Mouse (Mus musculus) urinary bladder, postnatal 4 days (tissue): ENCODE measurements around the gene Gramd1b.
"Not testable (repeated sequence)": the region's sequence is repeated elsewhere in the genome, so short reads cannot be mapped to it uniquely, and the experiment has no call there.

Experiments used
- DNase-seq, 2 experiments: peaks; one replicate each; pipeline ENCODE4 v3.0.0; 2021 to 2022; ENCODE audit warnings: low spot score in 2 of 2

The Gramd1b gene

DNA sequence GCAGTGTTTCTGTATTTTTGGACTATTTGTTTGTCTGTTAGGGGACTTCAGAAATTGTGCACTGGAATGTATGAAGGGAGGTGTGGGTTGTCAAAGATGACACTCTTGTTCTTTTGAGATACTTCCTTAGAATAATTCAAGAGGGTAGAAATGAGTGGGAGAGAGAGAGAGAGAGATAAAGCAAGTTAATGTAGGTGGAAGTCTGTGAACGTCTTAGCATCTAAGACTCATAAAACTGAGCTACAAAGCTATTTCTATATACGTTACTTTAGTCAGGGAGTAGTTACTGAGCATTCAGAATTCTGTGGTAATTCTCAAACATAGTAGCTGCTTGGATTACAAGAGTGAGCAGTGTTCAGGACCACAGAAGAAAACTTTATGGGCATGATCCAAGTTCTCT lies 19.2 kb downstream of the Gramd1b start:
- DNase-seq, result no peak

DNA sequence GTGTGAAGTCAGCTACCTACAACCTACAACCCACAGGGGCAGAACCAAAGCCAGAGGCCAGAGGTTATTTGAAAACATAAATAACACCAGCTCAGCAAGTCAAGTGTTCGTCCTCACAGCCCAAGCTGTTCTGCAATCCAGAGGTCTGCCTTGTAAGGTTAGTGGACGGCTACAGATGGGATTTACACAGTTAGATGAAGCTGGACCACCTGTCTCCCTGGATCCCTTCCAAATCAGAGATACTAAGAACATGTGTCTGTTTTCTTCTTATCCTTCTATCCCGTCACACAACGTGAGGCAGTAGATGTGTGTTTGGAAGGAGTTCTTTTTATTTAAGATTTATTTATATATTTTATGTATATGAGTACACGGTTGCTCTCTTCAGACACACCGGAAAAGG lies 21.7 kb downstream of the Gramd1b start:
- DNase-seq, result no peak

DNA sequence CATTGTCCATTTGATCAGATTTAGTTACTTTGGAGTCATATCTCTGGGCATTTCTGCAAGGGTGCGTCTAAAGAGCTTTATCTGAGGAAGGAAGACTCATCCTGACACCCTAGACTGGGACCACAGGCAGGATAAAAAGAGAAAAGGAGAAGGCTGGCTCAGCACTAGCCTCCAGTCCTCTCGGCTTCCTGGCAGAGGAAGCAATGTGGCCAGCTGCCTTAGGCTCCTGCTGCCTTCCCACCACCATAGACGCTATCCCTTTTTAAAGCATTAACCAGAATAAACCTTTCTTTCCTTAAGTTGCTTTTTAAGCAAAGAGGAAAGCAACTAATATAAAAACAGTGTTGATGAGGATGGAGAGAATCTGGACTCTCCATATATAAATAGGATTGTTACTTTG lies 24.6 kb downstream of the Gramd1b start:
- no peak for DNase-seq

DNA sequence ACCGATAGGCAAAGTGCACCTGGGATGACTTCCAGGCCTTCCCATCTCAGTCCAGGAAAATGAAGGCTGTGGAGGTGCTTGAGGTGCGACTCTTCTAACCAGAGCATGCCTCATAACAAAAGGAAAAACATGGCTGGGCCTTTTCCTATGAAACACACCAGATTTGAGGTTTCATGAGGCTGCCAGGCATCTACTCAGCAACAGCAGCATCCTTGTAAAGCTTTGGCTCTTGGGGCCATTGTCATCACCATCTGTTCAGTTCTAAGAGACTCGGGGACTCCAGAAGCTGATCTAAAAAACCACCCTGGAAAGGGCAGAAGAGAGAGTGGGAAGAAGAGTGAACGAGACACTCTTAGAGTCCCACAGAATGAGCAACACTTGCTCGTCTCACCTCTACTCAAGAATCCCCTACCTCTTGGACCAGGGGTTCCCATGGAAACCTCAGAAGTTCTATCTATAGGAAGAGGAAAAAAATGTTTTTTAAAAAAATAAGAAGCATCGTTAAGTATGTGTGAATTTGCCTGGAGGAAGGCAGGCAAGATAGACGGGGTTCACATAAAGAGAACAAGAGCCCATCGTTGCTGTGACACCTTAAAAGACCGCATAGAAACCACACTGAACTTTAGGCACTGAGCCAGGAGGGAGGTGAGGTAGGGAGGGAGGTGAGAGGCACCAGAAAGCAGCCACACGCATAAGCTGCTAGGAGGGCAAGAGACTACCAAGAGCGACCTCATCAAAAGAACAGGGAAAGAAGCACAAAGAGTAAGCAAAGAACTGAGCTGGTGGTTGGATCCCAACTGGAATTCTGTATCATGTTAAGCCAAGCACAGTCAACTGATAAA lies 25.5 kb downstream of the Gramd1b start:
- DNase-seq, result no peak

DNA sequence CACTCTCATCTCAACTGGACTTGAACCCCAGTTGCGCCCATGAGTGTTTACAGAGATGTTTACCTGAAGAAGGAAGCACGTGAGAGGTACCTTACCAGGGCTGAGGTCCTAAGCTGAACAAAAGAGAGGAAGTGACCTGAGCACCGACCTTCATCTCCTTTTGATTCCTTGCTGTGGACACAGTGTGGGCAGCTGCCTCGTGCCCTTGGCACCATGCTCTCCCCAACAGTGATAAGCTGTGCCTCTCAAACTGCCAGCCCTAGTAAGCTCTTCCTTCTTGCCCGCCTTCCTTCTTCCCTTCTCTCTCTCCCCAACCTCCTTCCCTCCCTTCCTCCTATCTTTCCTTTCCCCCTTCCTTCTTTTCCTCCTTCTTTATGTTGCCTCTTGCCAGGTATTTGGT lies 26.3 kb downstream of the Gramd1b start:
- DNase-seq, result no peak

DNA sequence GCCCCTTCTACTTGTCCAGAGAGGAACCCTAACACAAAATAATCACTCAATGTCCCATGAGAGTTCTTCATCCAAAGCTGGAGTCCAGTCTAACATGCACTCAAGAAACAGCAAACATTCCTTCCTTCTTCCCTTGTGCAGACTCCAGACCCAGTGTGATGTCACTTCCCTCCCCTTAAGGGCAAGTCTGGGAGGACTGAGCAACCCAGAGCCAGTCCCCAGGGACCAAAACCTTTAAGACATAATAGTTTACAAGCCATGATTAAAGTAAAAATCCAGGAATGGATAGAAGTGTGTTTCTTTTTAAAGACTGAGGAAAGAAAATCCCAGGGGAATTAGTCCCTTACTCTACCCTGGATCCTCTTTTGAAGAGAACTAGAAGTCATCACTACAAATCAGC lies 30.5 kb downstream of the Gramd1b start:
- DNase-seq, result no peak

DNA sequence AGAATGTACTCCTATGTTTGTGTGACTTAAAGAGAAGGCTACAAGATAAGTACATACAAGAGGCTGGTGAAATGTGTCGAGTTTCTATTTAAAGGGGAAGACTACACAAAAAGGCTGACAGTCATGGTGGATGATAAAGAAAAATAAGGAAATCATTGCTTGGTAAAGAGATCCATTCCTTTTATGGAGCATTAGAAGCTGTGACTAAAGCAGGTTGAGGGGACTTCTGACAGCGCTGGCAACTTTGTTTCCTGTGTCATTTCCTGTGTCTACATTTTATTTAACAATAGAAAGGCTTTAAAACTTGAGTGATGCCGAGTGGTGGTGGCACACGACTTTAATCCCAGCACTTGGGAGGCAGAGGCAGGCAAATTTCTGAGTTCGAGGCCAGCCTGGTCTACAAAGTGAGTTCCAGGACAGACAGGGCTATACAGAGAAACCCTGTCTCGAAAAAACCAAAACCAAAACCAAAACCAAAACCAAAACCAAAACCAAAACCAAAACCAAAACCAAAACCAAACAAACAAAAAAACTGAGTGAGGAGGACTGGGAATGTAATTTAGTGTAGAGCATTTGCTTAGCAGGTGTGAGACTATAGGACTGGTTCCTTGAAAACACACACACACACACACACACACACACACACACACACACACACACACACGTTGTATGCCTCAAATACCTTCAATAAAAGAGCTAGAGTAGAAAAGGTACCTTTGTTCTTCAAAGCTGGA lies 48.7 kb downstream of the Gramd1b start:
- not testable (repeated sequence) for DNase-seq

DNA sequence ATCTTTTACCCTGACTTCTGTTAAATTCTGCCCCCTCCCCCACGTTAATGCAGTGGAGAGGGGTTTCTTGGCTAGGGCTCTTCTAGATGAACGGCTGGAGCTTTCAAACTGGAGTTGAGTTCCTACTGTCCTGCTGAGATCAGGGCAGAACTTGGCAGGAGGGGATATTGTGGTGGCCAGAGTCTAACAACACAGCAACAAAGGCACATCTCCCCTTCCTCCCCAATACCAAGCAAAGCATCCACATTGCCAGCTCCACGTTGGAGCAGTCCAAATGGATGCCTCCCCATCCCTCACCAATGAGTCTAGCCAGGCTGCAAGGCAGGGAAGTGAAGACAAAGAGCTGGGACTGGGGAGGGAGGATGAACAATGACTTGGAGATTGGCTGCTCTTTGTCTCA lies 49.9 kb downstream of the Gramd1b start:
- peak in 1 of 2 experiments; percentile 56 for DNase-seq

DNA sequence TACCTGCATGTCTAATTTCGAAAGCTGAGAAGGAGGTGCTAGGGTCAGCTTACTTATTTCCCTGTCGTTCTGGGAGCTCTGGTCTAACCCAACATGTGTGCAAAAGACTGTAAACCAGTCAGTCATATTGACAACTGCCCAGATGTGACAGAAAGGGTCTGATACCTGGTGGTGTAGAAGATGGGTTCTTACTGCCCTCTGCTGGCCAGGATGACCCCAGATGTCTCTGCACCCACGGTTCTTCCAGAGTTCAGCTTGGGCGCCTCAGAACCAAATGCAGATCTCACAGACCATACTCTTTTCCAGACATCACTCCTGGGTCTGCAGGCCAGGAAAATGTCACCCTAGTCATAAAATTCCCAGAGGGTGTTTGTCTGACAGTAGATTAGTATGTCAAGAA lies 51.9 kb downstream of the Gramd1b start:
- DNase-seq, result peak; percentile 28 to 60

DNA sequence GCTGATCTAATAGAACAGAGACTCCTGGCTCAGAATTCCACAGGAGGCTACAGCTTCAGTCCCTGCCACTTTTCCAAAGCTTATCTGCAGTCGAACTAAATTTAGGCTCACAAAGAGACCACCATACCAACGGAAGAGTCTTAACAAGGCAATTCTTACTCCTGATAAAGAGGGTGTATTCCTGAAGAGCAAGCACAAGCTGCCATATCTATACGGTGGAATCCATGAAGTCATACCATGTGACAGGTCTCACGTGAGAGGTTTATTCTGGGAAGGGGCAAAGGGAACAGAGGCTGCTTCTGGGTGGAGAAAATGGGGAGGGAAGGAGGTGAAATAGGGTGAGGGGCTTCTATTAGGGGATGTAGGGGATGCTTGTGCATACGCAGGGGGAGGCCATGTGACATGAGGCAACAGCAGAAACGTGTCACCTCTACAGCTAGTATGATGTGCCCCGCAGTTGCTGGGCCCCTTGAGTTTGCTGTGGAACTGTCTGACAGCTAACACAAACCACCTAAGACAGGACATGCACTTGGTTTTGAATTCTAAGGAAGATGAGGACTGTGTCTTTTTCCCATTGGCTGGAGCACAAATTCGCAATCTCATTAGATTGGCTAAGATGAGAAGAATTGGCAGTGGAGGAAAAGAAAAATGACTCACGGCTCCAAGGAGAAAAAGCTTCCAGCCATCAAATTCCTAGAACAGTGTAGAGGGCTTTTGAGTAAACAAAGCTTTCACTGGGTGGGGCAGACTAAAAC lies 52.9 kb downstream of the Gramd1b start:
- peak in 1 of 2 experiments; percentile 38 for DNase-seq

DNA sequence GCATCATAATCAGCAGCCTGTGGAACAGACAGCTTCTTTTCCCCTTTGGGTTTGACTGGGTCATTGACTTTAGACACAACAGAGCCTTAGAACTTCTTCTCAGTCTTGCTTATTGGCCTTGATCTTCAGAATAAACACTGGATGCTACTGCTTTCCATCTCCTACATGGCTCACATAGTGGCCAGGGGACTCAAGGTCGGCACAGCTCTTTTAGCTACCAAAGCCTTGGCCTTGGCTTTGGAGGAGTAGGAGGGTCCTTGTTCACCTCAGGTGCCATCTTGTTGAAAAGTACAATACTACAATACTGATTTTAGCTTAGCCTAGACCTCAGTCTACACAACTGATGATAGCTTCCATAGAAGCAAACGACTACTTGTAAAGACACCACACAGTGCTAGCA lies 53.6 kb downstream of the Gramd1b start:
- peak in 1 of 2 experiments; percentile 38 for DNase-seq

DNA sequence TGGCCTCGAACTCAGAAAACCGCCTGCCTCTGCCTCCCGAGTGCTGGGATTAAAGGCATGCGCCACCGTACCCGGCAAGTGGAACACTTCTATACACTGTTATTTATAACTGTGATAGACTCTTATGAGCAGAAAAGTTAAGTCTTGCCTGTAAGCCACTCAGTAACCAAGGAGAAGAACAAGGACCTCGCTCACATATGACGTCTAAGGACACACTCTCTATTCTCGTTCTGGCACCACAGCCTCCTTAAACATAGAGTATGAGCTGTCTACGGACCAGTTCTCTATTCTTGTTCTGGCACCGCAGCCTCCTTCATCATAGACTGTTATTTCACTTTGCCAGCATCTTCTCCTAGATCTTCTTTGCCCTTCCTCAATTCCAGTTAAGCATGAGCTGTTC lies 55.1 kb downstream of the Gramd1b start:
- no peak for DNase-seq

DNA sequence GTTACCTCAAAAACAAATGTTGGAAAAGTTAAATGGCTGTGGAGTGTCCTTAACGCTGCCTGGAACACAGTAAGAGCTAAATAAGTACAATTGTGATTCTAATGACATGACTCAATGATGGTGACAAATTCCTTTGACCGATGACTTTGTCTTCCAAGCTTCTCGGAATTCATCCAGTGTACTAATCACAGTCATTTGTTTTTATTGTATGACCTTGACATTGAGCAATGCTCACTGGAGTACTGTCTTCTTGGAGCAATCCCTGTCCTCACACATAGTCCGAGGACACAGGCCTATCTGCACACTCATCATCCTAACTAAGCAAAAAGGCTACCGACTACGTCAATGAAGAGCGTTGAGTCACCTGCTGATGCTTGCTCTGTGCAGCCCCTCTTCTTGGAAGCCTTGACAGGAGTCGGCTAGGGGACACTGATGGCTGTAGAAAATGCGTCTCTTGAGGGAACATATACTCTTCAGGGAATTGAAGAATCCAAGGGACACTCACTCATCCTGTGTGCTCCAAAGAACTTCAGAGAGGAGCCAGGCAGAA lies 58.1 kb downstream of the Gramd1b start:
- DNase-seq, result no peak

DNA sequence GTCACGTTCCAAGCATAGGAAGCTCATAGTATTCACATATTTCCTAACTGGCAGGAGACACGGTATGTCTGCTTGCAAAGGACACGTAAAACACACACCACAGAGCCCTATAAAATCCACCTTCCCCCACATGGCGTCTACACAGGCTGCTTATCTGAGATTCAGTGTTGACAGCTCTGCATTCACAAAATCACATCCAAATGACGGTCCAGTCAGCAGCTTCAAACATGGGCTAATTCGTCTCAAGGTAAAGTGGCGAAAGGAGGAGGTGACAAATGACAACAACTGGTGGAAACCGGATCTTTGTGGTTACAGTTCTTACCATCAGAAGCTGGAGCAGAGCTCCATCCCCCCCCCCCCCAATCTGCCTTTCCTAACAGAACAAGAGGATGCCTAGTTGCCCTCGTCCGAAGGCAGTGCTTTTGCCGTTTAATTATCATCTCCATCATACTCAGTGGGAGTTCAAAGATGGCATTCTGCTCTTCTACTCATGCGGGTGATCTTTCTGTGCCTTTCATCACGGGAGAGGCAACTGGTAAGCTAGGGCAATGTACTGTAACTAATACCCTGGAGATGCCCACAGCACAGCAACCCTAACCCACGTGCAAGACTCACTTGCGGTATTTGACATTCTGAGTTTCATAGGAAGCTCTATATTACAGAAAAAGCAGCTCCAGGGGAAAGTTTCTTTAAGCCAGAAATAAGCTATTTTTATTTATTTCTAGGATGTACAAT lies 61.6 kb downstream of the Gramd1b start:
- no peak for DNase-seq

DNA sequence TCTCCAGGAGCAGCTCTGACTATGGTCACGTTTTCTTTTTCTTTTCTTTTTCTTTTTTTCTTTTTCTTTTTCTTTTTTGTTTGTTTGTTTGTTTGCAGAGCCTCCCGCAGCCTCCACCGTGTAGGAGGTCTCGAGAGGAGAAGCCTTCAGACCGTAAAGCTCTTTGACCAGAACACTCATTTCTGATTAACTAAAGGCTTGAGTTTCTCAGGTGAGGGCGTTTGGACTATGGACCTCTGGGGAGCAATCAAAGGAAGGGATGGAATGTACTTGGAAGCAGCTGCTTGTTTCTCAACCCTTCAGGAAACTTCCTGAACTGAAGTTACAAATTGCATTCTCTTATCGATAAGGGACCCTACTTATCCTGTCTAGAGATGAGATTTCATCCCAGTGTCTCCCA lies 64.4 kb downstream of the Gramd1b start:
- no peak for DNase-seq

DNA sequence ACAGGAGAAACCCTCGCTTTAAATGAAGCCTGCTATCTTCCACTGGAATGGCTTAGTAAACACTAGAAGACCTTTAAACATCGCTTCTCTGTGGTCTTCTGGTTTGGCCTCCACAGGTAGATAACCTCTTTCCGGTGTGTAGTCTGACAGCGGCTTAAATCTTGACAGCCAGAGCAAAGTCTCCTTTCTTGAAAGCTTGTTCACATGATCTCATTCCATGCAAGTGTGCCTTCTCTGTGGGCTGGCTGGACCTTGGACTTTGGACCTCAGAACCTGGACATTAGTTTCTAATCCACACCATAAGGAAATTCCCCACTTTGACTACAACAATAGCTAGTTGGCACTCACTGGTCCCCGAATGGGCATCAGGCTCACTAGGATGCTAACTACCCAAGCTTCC lies 65.6 kb downstream of the Gramd1b start:
- DNase-seq, result no peak

DNA sequence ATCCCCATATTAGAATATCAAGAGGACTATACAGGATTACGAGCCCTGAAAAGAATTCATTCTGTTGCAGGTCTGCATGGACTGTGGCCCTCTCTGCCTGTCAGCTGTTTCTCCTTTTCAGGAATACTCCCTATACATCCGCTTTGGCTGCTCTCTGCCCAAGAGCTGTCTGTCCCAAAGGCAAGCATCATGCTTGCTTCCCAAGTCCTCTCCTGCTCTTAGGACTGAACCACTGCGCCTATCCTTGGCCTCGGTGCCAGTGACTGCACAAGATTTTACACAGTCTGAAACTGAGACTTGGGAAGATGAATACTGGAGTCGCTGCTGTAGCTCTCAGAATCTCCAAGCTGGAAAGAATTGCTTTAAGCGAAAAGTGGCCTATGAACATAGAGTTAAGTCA lies 68.8 kb downstream of the Gramd1b start:
- no peak for DNase-seq

DNA sequence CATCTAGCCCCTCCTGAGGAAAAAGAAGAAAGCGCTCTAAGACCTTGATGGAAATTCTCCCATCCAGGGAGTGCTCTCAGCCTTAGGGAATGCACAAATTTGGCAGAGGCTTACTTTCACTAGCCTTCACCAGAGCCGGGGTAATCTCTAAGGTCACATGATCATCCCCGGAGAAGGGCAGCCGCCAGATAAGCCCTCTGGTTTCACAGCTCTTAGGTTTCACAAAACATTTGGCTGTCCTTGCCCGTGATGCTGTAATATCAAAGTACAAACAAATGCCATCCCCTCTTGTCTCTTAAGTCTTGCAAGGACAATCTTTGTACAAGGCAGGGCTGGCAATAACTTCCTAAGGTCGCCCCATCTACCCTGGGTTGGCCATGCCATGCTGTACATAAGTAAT lies 70.4 kb downstream of the Gramd1b start:
- DNase-seq, result peak in 1 of 2 experiments; percentile 31

DNA sequence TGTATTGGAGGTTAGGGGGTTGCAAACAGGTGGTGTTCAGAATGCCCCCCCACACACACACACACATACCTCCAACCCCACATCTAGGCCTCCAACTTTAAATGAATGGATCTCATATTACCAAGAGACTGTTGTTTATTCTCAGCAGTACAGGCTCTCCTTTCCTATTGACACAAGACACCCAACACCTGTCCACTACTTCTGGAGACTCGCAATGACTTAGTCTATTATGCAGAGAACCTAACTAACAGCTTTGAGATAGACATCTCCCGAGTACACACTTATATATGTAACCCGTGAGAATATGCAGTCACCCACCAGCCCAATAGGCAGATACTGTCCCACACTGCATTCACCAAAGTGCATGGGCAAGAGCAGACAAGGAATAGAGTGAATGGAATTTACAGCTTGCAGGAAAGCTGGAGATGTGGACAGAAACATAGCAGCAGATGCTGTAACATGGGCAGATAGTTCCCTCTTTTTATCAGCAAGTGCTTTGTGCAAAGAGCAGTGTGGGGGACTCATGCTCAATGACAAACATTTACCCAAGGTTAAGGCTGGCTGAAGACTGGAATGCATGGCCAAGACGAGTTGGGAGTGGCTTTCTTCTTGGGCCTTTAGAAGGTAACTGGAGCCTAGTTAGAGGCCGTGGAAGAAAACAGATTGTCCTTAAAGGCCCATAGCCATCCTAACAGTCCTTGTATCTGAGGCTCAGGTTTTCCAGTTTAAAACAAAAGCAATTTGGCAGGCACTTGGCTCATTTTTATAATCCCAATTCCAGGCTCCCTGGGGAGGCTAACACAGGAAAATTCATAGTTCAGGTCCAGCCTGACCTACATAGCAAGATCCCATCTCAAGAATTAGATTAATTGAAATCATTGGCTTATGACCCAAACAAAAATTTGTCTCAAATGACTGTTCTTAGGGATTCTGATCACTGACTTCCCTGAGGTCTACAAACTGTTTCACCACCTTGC lies 71.6 kb downstream of the Gramd1b start:
- no peak for DNase-seq
